Mouse (Mus musculus) cerebellum, postnatal 14 days (tissue): ENCODE data around the gene Gsdma.
A peak's percentile ranks its signal among the peaks of the same experiment; 100 is the strongest.

ENCODE experiments used
- DNase-seq, 2 experiments: peaks; one replicate each; pipeline ENCODE4 v3.0.0; 2021; ENCODE audit warnings: mixed read lengths in 2 of 2

Gsdma gene

GRCm38 (mm10) chr11:98710416-98711045, 46.4 kb downstream of the Gsdma start:
- DNase-seq, result peak; percentile 89 to 94

- DNase-seq, result no peak
Observed at GRCm38 (mm10) chr11:98711046-98711434, 46.9 kb downstream of the Gsdma start.

- DNase-seq, result peak; percentile 59 to 71
Observed at GRCm38 (mm10) chr11:98712009-98712408, 47.9 kb downstream of the Gsdma start.

GRCm38 (mm10) chr11:98713703-98714102, 49.6 kb downstream of the Gsdma start:
- no peak for DNase-seq

- DNase-seq, result no peak
Observed at GRCm38 (mm10) chr11:98715946-98716345, 51.8 kb downstream of the Gsdma start.

GRCm38 (mm10) chr11:98717904-98718303, 53.8 kb downstream of the Gsdma start:
- peak; percentile 88 to 93 for DNase-seq

GRCm38 (mm10) chr11:98720756-98721155, 56.6 kb downstream of the Gsdma start:
- DNase-seq, result no peak

- DNase-seq, result peak; percentile 73 to 79
Observed at GRCm38 (mm10) chr11:98721458-98722226, 57.5 kb downstream of the Gsdma start.

- DNase-seq, result no peak
Observed at GRCm38 (mm10) chr11:98723098-98723497, 58.9 kb downstream of the Gsdma start.

- DNase-seq, result no peak
Observed at GRCm38 (mm10) chr11:98725926-98726506, 61.9 kb downstream of the Gsdma start.
